Mouse (Mus musculus) E14TG2a.4 (cell line): Measurements from ENCODE around the gene Pax2.

ENCODE experiments used
- CTCF ChIP-seq: conservative IDR thresholded peaks from 2 replicates; pipeline ENCODE4 v1.5.1; 2014; ENCODE audit warnings: low read length
- NANOG ChIP-seq: IDR thresholded peaks from 2 replicates; pipeline ENCODE4 v1.6.1; 2014; ENCODE audit warnings: borderline replicate concordance, low read length, mixed read lengths
- POU5F1 ChIP-seq: IDR thresholded peaks from 2 replicates; pipeline ENCODE4 v1.6.1; 2014; ENCODE audit warnings: low read length, borderline replicate concordance

DNA sequence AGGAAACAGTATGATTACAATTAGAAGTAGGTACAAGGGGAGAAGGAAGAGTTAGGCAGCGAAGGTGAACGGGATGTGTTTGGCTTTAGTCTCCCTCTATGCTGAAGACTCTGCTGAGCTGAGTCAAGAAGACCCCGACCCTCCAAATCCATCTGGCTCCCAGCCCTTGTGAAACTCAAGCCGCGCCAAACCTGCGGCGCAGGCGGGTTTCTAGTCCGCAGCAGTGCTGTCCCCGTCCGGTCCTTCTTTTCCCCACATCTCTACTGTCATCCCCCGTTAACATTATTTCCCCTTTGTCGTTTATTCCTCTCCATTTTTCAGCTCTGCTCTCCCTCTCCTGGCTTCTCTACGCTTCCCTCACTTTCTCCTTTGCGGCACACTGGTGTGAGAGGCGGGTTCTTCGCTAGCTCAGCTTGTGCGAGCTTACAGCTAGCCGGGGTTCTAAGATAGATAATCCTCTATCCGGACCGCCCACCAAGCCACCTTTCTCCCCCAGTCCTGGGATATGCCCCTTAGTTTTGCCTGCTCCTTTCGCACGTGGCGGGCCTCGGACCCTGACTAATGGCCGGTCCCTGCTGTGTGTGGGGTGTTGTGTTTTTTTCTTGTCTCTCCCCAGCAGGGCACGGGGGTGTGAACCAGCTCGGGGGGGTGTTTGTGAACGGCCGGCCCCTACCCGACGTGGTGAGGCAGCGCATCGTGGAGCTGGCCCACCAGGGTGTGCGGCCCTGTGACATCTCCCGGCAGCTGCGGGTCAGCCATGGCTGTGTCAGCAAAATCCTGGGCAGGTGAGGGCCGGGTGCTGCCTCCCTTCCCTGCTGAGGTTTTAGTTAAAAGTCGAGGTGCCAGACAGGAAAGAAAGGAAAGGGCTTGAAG, 4.7 kb downstream of the Pax2 start:
- TF ChIP-seq CTCF (no peak), NANOG (no peak), POU5F1 (no peak)
